Mouse (Mus musculus) T-helper 1 cell (primary cell): Measurements from ENCODE around the gene Maip1.

ENCODE experiments used
- in situ Hi-C: fragments of 300-600 bp; cut with MboI, MseI; formaldehyde crosslinking; loops from one replicate; pipeline ENCODE4 v1.15.1; 2025; ENCODE audit warnings: high pct_unique_total_duplicates

Gene Maip1

GRCm38 (mm10) chr1:57406187-57407151 lies at the start of gene Maip1, which contains the start of gene Tyw5:
TSS of gene Maip1 (plus strand) at chr1:57406328.
TSS of gene Tyw5 (minus strand) at chr1:57407101.
- in situ Hi-C loops = no loop called here

GRCm38 (mm10) chr1:57358546-57358945 lies 47.6 kb upstream of the Maip1 start:
- in situ Hi-C loops = no loop called here

- in situ Hi-C loops = no loop called here
These were observed 38.7 kb upstream of the Maip1 start for GRCm38 (mm10) chr1:57367446-57367845.

- in situ Hi-C loops = no loop called here
These were observed 37.0 kb upstream of the Maip1 start for GRCm38 (mm10) chr1:57369111-57369510.

GRCm38 (mm10) chr1:57370451-57370850 lies 35.7 kb upstream of the Maip1 start:
- in situ Hi-C loops = no loop called here

GRCm38 (mm10) chr1:57375276-57375675 lies 30.9 kb upstream of the Maip1 start:
- in situ Hi-C loops = no loop called here

- in situ Hi-C loops = no loop called here
These were observed 29.3 kb upstream of the Maip1 start for GRCm38 (mm10) chr1:57376806-57377205.

GRCm38 (mm10) chr1:57377376-57378341 lies 28.5 kb upstream of the Maip1 start, which contains the start of gene 1700066M21Rik:
TSS of gene 1700066M21Rik (plus strand) at chr1:57377620.
- in situ Hi-C loops = no loop called here

GRCm38 (mm10) chr1:57386519-57386918 lies 19.6 kb upstream of the Maip1 start:
- in situ Hi-C loops = no loop called here

GRCm38 (mm10) chr1:57387876-57388275 lies 18.3 kb upstream of the Maip1 start:
- in situ Hi-C loops = no loop called here

GRCm38 (mm10) chr1:57388402-57389155 lies 17.5 kb upstream of the Maip1 start:
- in situ Hi-C loops = no loop called here

- in situ Hi-C loops = no loop called here
These were observed 14.9 kb upstream of the Maip1 start for GRCm38 (mm10) chr1:57390993-57391790.

- in situ Hi-C loops = no loop called here
These were observed 13.7 kb upstream of the Maip1 start for GRCm38 (mm10) chr1:57392417-57392816.

- in situ Hi-C loops = no loop called here
These were observed 12.1 kb upstream of the Maip1 start for GRCm38 (mm10) chr1:57394051-57394450.

GRCm38 (mm10) chr1:57400321-57400720 lies 5.8 kb upstream of the Maip1 start:
- in situ Hi-C loops = no loop called here

- in situ Hi-C loops = no loop called here
These were observed 5.3 kb upstream of the Maip1 start for GRCm38 (mm10) chr1:57400877-57401276.

- in situ Hi-C loops = no loop called here
These were observed 4.0 kb upstream of the Maip1 start for GRCm38 (mm10) chr1:57402116-57402515.

GRCm38 (mm10) chr1:57408994-57409393 lies 2.9 kb downstream of the Maip1 start:
- in situ Hi-C loops = no loop called here

- in situ Hi-C loops = no loop called here
These were observed 7.3 kb downstream of the Maip1 start for GRCm38 (mm10) chr1:57413397-57413796.

- in situ Hi-C loops = loop anchor here (5.0 to 10.0 kb wide), 2 partner anchors 531 to 614 kb away; no protein-coding TSS in a partner anchor
These were observed 17.6 kb downstream of the Maip1 start for GRCm38 (mm10) chr1:57423696-57424095.
